Mouse (Mus musculus) ES-E14 (cell line): Measurements from ENCODE around the gene Rap1gap2.

Experiments used
- CHD2 ChIP-seq: IDR thresholded peaks from 2 replicates; pipeline ENCODE4 v1.6.1; 2014; ENCODE audit warnings: mild to moderate bottlenecking, low read depth, low read length, inconsistent platforms
- HCFC1 ChIP-seq: IDR thresholded peaks from 2 replicates; pipeline ENCODE4 v1.6.1; 2012; ENCODE audit warnings: low read length, inconsistent platforms, borderline replicate concordance; ENCODE audit not compliant: insufficient read depth
- MAFK ChIP-seq: IDR thresholded peaks from 2 replicates; pipeline ENCODE4 v1.6.1; 2014; ENCODE audit warnings: mild to moderate bottlenecking, low read depth, low read length, inconsistent platforms; ENCODE audit not compliant: insufficient read depth
- ZC3H11A ChIP-seq: IDR thresholded peaks from 2 replicates; pipeline ENCODE4 v1.6.1; 2012; ENCODE audit warnings: low read depth, mild to moderate bottlenecking, inconsistent platforms, low read length, borderline replicate concordance

DNA sequence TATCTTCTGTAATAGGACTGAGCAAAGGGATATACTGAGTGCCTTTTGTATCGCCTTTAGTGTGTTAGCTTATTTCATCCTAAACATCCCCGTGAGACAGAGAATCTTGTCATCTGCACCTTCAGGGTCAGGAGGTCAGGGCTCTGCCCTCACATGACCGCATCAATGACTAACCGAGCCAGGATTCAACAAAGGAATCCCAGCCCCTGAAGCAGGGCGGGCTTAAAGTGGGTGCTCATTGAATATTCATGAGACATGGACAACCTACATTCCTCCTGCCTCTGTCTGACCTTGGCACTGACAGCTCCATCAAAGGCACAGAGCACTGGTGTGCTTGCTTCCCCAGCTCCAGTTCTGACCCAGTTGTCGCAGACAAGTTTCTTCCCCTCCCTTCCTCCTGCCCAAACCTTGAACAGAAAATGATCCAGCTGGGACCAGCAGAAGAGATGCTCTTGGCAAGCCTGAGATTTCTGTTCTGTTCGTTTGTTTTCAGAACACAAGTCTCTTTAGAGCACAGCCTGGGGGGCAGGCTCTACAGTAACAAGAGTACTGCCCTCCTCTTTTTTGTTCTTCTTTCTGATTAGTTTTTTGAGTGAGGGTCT lies 61.8 kb downstream of the Rap1gap2 start:
- TF ChIP-seq HCFC1 (no peak), CHD2 (no peak), ZC3H11A (no peak), MAFK (no peak)
